Mouse (Mus musculus): Measurements from ENCODE around the gene Ghr. TPM values are rescaled to one million over a fixed set of nuclear protein-coding genes. Genes with fewer than 3 reads are reported as not detected.
A peak's percentile ranks its signal among the peaks of the same experiment; 100 is the strongest.

Ghr gene
- polyA plus RNA-seq, 1 experiment from 2014 or later = 81.9 TPM

DNA sequence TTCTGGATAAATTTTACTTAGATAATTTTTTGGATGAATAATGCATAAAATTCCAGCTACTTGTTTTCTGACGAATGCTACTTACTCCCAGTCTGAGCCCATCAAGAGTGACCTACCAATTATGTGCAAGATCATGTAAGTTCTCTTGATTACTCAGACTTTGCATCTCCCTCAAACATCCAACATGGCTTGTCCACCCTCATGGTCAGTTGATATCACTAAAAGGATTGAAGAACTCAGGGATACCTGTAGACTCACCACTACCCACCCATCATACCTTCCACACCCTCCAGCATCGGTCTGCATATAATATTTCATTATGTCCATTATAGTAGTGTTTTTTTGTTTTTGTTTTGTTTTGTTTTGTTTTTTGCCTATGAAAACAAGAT lies 18.8 kb upstream of the Ghr start:
- no peak overlapping the region for H3K4me3 ChIP-seq (ENCODE audit: low read depth, low read length)
- no peaks in the 10 kb centered on the region for H3K36me3 ChIP-seq (ENCODE audit: control insufficient read depth, insufficient read depth)
- H3K9me3 ChIP-seq (ENCODE audit: control insufficient read depth) = no peaks in the 10 kb centered on the region
- no peaks in the 10 kb centered on the region for H3K27me3 ChIP-seq (replicated peaks; ENCODE audit: control insufficient read depth, insufficient read depth, low read length)
- no peak overlapping the region for H3K27ac ChIP-seq (ENCODE audit: low read depth, low read length)
- H3K9ac ChIP-seq (ENCODE audit: low read depth, low read length) = no peak overlapping the region
- no peak for ATAC-seq
- H3K4me1 ChIP-seq (replicated peaks; ENCODE audit: control insufficient read depth, insufficient read depth, low read length) = peaks cover 8% of the 10 kb centered on the region
- no peak overlapping the region for H3K4me2 ChIP-seq (replicated peaks; ENCODE audit: low read depth)
- 65% methylated on average over 2 of the region's 2 CpGs for WGBS
- TF ChIP-seq CTCF (IDR thresholded peaks at IDR 0.05; ENCODE audit: low read depth) = no peak

DNA sequence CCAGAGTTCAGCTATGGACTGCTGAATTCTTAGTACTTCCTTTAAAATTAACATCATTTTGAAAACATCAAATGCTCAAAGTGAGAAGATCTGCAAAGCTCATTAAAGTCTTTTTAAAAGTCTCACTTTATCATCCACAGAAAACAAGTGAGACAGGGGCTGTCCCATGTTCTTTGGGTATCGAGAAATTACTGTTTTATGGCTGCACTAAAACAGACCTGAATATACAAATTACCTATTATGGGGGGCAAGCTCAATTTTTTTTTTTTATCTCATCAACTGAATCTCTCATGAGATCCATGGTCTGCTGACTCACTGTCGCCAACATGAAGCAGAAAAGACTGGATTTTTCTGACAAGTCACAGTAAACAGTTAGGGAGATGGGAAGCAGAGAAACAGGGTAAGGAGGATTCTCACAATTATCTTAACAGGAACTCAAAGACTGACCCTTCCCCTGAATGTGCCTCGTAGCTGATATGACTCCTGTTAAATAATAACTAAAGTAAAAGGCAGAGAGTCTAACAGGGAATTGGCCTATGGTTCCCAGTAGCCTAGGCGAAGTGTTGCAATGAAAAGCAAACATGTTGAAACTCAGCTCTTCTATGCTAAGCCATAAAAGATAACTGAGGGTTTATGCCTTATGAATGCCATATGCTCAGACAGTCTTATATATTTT lies 18.3 kb upstream of the Ghr start:
- 25% methylated on average over 4 of the region's 4 CpGs for WGBS
- ATAC-seq = peak; percentile 78
- H3K4me2 ChIP-seq (replicated peaks; ENCODE audit: low read depth) = 0 out of 2 replicates have a peak overlapping the region, but pooled peaks have one; percentile 17
- H3K36me3 ChIP-seq (ENCODE audit: control insufficient read depth, insufficient read depth) = no peaks in the 10 kb centered on the region
- no peaks in the 10 kb centered on the region for H3K9me3 ChIP-seq (ENCODE audit: control insufficient read depth)
- H3K9ac ChIP-seq (ENCODE audit: low read depth, low read length) = no peak overlapping the region
- H3K4me3 ChIP-seq (ENCODE audit: low read depth, low read length) = no peak overlapping the region
- H3K27ac ChIP-seq (ENCODE audit: low read depth, low read length) = no peak overlapping the region
- H3K4me1 ChIP-seq (replicated peaks; ENCODE audit: control insufficient read depth, insufficient read depth, low read length) = peaks cover 8% of the 10 kb centered on the region
- H3K27me3 ChIP-seq (replicated peaks; ENCODE audit: control insufficient read depth, insufficient read depth, low read length) = no peaks in the 10 kb centered on the region
- no peak for TF ChIP-seq CTCF (IDR thresholded peaks at IDR 0.05; ENCODE audit: low read depth)

DNA sequence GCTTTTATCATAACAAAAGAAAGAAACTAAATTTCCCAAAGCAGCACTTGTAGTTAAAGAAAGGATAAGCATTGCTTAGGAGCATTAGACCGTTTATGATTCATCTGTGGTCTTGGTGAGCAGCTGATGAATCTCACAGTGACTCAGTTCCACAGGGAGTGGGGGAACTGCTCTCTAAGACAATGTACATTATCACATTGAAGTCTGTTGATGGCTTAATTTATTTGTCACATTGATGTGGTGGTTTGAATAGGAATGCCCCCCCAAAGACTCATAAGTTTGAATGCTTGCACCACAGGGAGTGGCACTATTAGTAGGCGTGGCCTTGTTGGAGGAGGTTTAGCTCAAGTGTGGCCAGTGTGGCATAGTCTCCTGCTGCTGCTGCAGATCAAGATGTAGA lies 4.6 kb upstream of the Ghr start:
- no peaks in the 10 kb centered on the region for H3K27me3 ChIP-seq (replicated peaks; ENCODE audit: control insufficient read depth, insufficient read depth, low read length)
- peaks cover 3% of the 10 kb centered on the region; the same call in 1 of the 2 replicates for H3K4me1 ChIP-seq (replicated peaks; ENCODE audit: control insufficient read depth, insufficient read depth, low read length)
- no peaks in the 10 kb centered on the region for H3K9me3 ChIP-seq (ENCODE audit: control insufficient read depth)
- H3K9ac ChIP-seq (ENCODE audit: low read depth, low read length) = no peak overlapping the region
- no peak overlapping the region for H3K4me3 ChIP-seq (ENCODE audit: low read depth, low read length)
- H3K36me3 ChIP-seq (ENCODE audit: control insufficient read depth, insufficient read depth) = no peaks in the 10 kb centered on the region
- ATAC-seq = no peak
- H3K4me2 ChIP-seq (replicated peaks; ENCODE audit: low read depth) = no peak overlapping the region
- WGBS = 73% methylated on average over 2 of the region's 2 CpGs
- no peak for TF ChIP-seq CTCF (IDR thresholded peaks at IDR 0.05; ENCODE audit: low read depth)
- no peak overlapping the region for H3K27ac ChIP-seq (ENCODE audit: low read depth, low read length)

DNA sequence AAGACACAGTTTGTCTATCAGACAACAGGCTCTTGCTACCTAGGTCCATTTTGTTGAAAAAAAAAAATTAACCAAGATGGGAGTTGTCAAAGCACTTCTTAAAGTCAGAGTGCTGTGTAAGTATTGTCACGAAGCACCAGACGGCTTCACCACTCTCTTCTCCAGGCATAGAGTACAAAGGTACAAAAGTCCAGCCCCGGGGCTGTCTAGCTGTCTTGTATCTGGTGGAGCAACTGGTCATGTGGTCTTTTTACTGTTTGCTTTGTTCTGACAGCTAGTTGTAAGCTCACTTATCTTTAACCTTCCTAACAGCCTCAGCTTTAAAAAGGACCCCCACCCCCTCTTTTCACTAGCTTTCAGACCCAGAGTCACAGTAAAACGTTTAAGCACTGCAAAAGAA lies 1.1 kb upstream of the Ghr start:
- peak overlapping the region; percentile 71 for H3K27ac ChIP-seq (ENCODE audit: low read depth, low read length)
- 22% methylated on average over 4 of the region's 4 CpGs for WGBS

DNA sequence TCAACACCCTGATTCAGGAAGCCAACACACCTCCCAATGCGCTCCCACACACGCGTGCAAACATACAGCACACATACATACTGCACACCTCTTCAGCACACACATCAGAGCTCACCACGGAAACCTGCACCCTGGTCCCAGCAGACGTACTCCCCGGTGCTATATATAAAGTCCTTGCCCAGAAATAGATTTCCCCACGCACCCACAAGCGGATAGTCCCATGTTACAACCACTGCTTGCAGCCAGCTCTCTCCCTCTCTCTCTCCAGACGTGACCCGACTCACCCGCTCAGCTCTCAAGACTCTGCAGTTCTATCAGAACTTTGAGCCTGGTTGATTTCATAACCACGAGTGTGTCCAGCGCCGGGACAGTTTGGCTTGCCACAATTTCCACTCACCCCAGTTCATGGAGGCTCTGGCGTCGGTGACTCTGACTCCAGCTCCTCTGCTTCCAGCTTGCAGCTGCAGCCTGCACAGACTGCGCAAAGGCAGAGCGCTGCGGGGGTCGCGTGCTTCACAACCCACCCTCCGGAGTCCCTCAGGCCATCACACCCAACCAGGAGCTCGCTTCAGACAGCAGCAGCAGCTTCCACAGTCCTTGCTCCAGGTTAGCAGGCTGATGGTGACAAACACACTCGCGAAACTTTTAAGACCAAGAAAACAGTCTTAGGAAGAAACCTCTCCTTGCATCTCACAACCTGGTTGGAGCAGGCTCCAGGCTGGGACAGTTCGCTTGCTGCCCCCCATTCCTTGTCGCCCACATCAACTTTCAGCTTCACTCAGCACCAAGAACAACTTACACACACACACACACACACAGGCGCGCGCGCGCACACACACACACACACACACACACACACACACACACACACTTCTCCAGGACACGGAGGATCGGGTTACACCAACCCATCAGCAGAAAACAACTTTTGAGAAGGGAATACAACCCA lies 1.2 kb downstream of the Ghr start:
- Histone ChIP-seq H3K9ac (ENCODE audit: low read depth, low read length) (peak overlapping the region; percentile 75), H3K27ac (ENCODE audit: low read depth, low read length) (peak overlapping the region; percentile 98), H3K27me3 (replicated peaks; ENCODE audit: control insufficient read depth, insufficient read depth, low read length) (no peaks in the 10 kb centered on the region), H3K9me3 (ENCODE audit: control insufficient read depth) (no peaks in the 10 kb centered on the region), H3K4me3 (ENCODE audit: low read depth, low read length) (peak overlapping the region; percentile 79), H3K4me2 (replicated peaks; ENCODE audit: low read depth) (peak overlapping the region; percentile 71), H3K4me1 (replicated peaks; ENCODE audit: control insufficient read depth, insufficient read depth, low read length) (peaks cover 20% of the 10 kb centered on the region; the same call in 1 of the 2 replicates), H3K36me3 (ENCODE audit: control insufficient read depth, insufficient read depth) (no peaks in the 10 kb centered on the region)
- under 1% methylated on average over 34 of the region's 34 CpGs for WGBS
- no peak for TF ChIP-seq CTCF (IDR thresholded peaks at IDR 0.05; ENCODE audit: low read depth)
- peak; percentile 37 for ATAC-seq

More for the DNA sequence above, 1.1 kb upstream of the Ghr start:
- no peaks in the 10 kb centered on the region for H3K27me3 ChIP-seq (replicated peaks; ENCODE audit: control insufficient read depth, insufficient read depth, low read length)
- H3K4me2 ChIP-seq (replicated peaks; ENCODE audit: low read depth) = peak overlapping the region; percentile 28; the same call in 1 of the 2 replicates
- ATAC-seq = peak; percentile 55
- H3K4me3 ChIP-seq (ENCODE audit: low read depth, low read length) = no peak overlapping the region
- H3K9me3 ChIP-seq (ENCODE audit: control insufficient read depth) = no peaks in the 10 kb centered on the region
- H3K36me3 ChIP-seq (ENCODE audit: control insufficient read depth, insufficient read depth) = no peaks in the 10 kb centered on the region
- TF ChIP-seq CTCF (IDR thresholded peaks at IDR 0.05; ENCODE audit: low read depth) = no peak
- H3K9ac ChIP-seq (ENCODE audit: low read depth, low read length) = no peak overlapping the region
- H3K4me1 ChIP-seq (replicated peaks; ENCODE audit: control insufficient read depth, insufficient read depth, low read length) = peaks cover 9% of the 10 kb centered on the region; the same call in 1 of the 2 replicates

DNA sequence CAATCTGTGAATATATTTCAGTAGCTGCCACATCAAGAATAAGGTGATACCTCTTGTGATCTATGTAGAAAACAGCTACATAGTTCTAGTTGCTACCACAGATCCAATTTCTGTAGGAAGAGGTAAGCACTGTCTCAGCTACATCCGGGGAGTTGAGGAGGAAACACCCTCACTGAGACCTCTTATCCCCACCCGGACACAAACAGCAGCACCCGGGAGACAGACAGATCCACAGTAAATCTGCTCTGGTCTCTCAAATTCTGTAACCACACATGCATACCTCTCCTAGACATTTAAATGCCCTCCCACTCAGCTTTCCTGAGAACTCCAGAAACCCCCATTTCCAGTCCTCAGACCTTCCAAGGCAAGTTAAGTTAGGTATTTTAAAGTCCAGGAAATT lies 2.0 kb downstream of the Ghr start:
- 4% methylated on average over 3 of the region's 3 CpGs for whole genome bisulfite sequencing
- ATAC-seq = no peak
- H3K4me2 ChIP-seq (replicated peaks; ENCODE audit: low read depth) = peak overlapping the region; percentile 71
- H3K27ac ChIP-seq (ENCODE audit: low read depth, low read length) = peak overlapping the region; percentile 98
- TF ChIP-seq CTCF (IDR thresholded peaks at IDR 0.05; ENCODE audit: low read depth) = no peak
- peak overlapping the region; percentile 75 for H3K9ac ChIP-seq (ENCODE audit: low read depth, low read length)
- H3K27me3 ChIP-seq (replicated peaks; ENCODE audit: control insufficient read depth, insufficient read depth, low read length) = no peaks in the 10 kb centered on the region
- H3K4me1 ChIP-seq (replicated peaks; ENCODE audit: control insufficient read depth, insufficient read depth, low read length) = peaks cover 20% of the 10 kb centered on the region; the same call in 1 of the 2 replicates
- H3K9me3 ChIP-seq (ENCODE audit: control insufficient read depth) = no peaks in the 10 kb centered on the region
- H3K4me3 ChIP-seq (ENCODE audit: low read depth, low read length) = peak overlapping the region; percentile 79
- H3K36me3 ChIP-seq (ENCODE audit: control insufficient read depth, insufficient read depth) = no peaks in the 10 kb centered on the region

All from intestine, postnatal 0 days (tissue).